Mouse (Mus musculus) myocyte (in vitro differentiated cells): Measurements from ENCODE around the gene Gm20388. TPM values are rescaled to one million over a fixed set of nuclear protein-coding genes. Genes with fewer than 3 reads are reported as not detected.

Experiments
- H3K27me3 ChIP-seq: one replicate; pipeline ENCODE4 v1.6.1; 2011; ENCODE audit not compliant: control insufficient read depth, insufficient read depth, insufficient read length
- H3K36me3 ChIP-seq: one replicate; pipeline ENCODE4 v1.6.1; 2011; ENCODE audit not compliant: control insufficient read depth, insufficient read depth
- H3K4me2 ChIP-seq: one replicate; pipeline ENCODE4 v1.6.1; 2011; ENCODE audit warnings: low read depth, control low read depth
- H3K4me3 ChIP-seq: one replicate; pipeline ENCODE4 v1.5.1; 2011; ENCODE audit warnings: mild to moderate bottlenecking, control low read depth, moderate library complexity
- H3K79me2 ChIP-seq: one replicate; pipeline ENCODE4 v1.6.1; 2011; ENCODE audit not compliant: control insufficient read depth, insufficient read depth
- H3ac ChIP-seq: one replicate; pipeline ENCODE4 v1.6.1; 2011; ENCODE audit not compliant: control insufficient read depth, insufficient read length
- CEBPB ChIP-seq: IDR thresholded peaks from 2 replicates; pipeline ENCODE4 v1.6.1; 2011; ENCODE audit warnings: mild to moderate bottlenecking, moderate library complexity; ENCODE audit not compliant: poor library complexity, insufficient read depth, severe bottlenecking
- E2F4 ChIP-seq: IDR thresholded peaks from one replicate; pipeline ENCODE4 v1.6.1; 2011; ENCODE audit warnings: mild to moderate bottlenecking, control low read depth, moderate library complexity; ENCODE audit not compliant: insufficient read depth
- MAX ChIP-seq: IDR thresholded peaks from one replicate; pipeline ENCODE4 v1.6.1; 2011; ENCODE audit warnings: low read depth, mild to moderate bottlenecking, control low read depth
- MYOD1 ChIP-seq, 3 experiments: IDR thresholded peaks; one replicate each; pipeline ENCODE4 v1.6.1; 2011; ENCODE audit warnings: control low read depth in 2 of 3, low read depth in 2 of 3, mild to moderate bottlenecking in 2 of 3, moderate library complexity in 1 of 3; ENCODE audit not compliant: insufficient read length in 2 of 3, control insufficient read depth in 1 of 3
- MYOG ChIP-seq, 3 experiments: IDR thresholded peaks; one replicate each; pipeline ENCODE4 v1.6.1; 2011; ENCODE audit warnings: control low read depth in 2 of 3, low read depth in 2 of 3, mild to moderate bottlenecking in 2 of 3; ENCODE audit not compliant: insufficient read length in 2 of 3, control insufficient read depth in 1 of 3, insufficient read depth in 1 of 3
- POLR2A ChIP-seq: IDR thresholded peaks from one replicate; pipeline ENCODE4 v1.6.1; 2011; ENCODE audit warnings: low read depth, mild to moderate bottlenecking, control low read depth, moderate library complexity; ENCODE audit not compliant: insufficient read length
- POLR2AphosphoS2 ChIP-seq: IDR thresholded peaks from one replicate; pipeline ENCODE4 v1.6.1; 2011; ENCODE audit warnings: low read depth, control low read depth; ENCODE audit not compliant: insufficient read length
- REST ChIP-seq: IDR thresholded peaks from one replicate; pipeline ENCODE4 v1.6.1; 2011; ENCODE audit warnings: mild to moderate bottlenecking, control low read depth, moderate library complexity; ENCODE audit not compliant: insufficient read depth, insufficient read length
- SRF ChIP-seq: IDR thresholded peaks from one replicate; pipeline ENCODE4 v1.6.1; 2011; ENCODE audit warnings: low read depth; ENCODE audit not compliant: control insufficient read depth, insufficient read length
- TCF12 ChIP-seq: IDR thresholded peaks from one replicate; pipeline ENCODE4 v1.6.1; 2011; ENCODE audit warnings: mild to moderate bottlenecking, control low read depth; ENCODE audit not compliant: poor library complexity, insufficient read depth, severe bottlenecking
- TCF3 ChIP-seq: IDR thresholded peaks from one replicate; pipeline ENCODE4 v1.6.1; 2011; ENCODE audit warnings: low read depth, control low read depth; ENCODE audit not compliant: insufficient read length
- USF1 ChIP-seq: IDR thresholded peaks from one replicate; pipeline ENCODE4 v1.6.1; 2011; ENCODE audit warnings: low read depth, mild to moderate bottlenecking, control low read depth, moderate library complexity
- polyA plus RNA-seq: library from polyadenylated mRNA; unstranded; fragments of >200 nt; fragmentation: generic; extraction: Trizol; gene quantifications from one replicate; pipeline ENCODE4 v1.2.1, GENCODE M21; 2012; ENCODE audit warnings: missing spikeins

Gene Gm20388
- polyA plus RNA-seq, 1 experiment, result 15.3 TPM

DNA sequence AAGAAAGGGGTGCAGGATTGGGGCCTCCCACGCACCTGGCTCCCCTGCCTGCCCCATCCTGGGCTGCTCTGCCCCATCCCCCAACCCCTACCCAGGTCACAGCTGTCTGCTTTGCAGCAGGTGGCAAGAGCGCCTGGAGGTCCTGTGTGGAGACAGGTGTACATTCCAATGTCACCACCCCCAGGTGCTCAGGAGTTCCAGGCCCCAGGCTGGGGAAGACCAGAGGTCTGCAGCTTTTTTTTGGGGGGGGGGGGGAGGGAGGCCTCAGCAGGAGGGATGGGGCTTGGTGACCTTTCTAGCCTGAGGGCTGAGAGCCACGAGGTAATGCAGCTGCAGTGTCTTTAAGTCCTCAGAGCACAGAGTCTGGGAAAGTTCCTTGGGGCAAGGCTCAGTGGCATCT lies 617.7 kb downstream of the Gm20388 start:
- H3K79me2 ChIP-seq, result peaks cover 5% of the 10 kb centered on the region
- H3K4me3 ChIP-seq, result no peak overlapping the region
- no peak overlapping the region for H3ac ChIP-seq
- no peak overlapping the region for H3K4me2 ChIP-seq
- no peaks in the 10 kb centered on the region for H3K27me3 ChIP-seq
- TF ChIP-seq E2F4 (no peak), MYOD1 (IDR thresholded peaks at IDR 0.05; ENCODE audit: control insufficient read depth in 1 of 3, insufficient read length in 2 of 3, low read depth in 2 of 3) (peak in 2 of 3 experiments; percentile 83 to 95), TCF12 (peak; percentile 95), TCF3 (peak; percentile 93), MYOG (IDR thresholded peaks at IDR 0.05; ENCODE audit: control insufficient read depth in 1 of 3, insufficient read depth in 1 of 3, insufficient read length in 2 of 3, low read depth in 2 of 3) (peak in 2 of 3 experiments; percentile 95), MAX (no peak), REST (no peak)
- H3K36me3 ChIP-seq, result no peaks in the 10 kb centered on the region

GRCm38 (mm10) chr8:120529226-120529625 lies 618.6 kb downstream of the Gm20388 start:
- Histone ChIP-seq H3K4me2 (no peak overlapping the region), H3K27me3 (no peaks in the 10 kb centered on the region), H3K36me3 (no peaks in the 10 kb centered on the region), H3ac (no peak overlapping the region), H3K4me3 (no peak overlapping the region), H3K79me2 (peaks cover 5% of the 10 kb centered on the region)
- TF ChIP-seq TCF3 (no peak), USF1 (no peak), REST (no peak), MYOD1 (IDR thresholded peaks at IDR 0.05; ENCODE audit: control insufficient read depth in 1 of 3, insufficient read length in 2 of 3, low read depth in 2 of 3) (peak in 1 of 3 experiments; percentile 21), TCF12 (no peak)

- Histone ChIP-seq H3K79me2 (no peaks in the 10 kb centered on the region), H3K27me3 (no peaks in the 10 kb centered on the region), H3K4me3 (no peak overlapping the region), H3K36me3 (no peaks in the 10 kb centered on the region), H3K4me2 (no peak overlapping the region), H3ac (no peak overlapping the region)
- no peak for TF ChIP-seq MAX
- TF ChIP-seq POLR2A, result no peak
- no peak for TF ChIP-seq CEBPB
- TF ChIP-seq TCF12, result no peak
- TF ChIP-seq USF1, result no peak
- no peak for TF ChIP-seq SRF
- no peak for TF ChIP-seq MYOD1 (IDR thresholded peaks at IDR 0.05; ENCODE audit: control insufficient read depth in 1 of 3, insufficient read length in 2 of 3, low read depth in 2 of 3)
Observed at GRCm38 (mm10) chr8:120530954-120531656, 620.5 kb downstream of the Gm20388 start.

DNA sequence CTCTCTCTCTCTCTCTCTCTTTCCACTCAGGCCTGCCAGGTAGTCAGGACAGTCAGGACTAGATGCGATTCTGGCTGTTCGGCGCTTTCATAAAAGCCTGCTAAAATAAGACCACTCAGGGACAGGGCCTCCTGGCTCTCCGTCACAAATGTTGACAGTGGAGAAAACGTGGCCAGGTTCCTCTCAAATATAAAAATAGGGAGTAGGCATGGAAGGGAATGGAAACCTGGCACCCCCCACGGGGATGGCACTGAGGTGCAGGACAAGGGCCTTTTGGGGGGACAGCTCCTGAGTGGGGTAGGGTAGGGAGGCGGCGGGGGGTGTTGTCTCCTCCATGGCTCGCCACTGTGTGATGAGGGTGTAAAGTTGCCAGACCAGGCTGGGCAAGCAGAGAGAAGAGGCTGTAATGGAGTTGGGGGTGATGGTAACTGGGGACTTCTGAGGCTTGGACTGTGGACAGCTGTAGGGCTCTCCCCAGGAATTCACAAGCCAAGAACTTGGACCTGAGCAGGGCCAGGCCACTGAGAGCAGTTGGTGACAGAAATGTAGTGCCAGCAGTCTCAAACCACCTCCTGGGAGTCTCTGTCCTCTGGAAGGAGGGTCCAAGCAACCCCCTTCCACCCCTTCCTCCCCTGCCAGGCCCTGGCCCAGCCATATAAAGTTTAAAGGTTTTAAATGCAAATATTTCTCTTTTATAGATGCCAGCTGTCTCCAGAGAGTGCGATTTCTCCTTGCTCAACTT lies 621.3 kb downstream of the Gm20388 start:
- Histone ChIP-seq H3K4me2 (peak overlapping the region; percentile 40), H3K27me3 (no peaks in the 10 kb centered on the region), H3K4me3 (no peak overlapping the region), H3K79me2 (no peaks in the 10 kb centered on the region), H3ac (no peak overlapping the region), H3K36me3 (no peaks in the 10 kb centered on the region)
- TF ChIP-seq MYOG (IDR thresholded peaks at IDR 0.05; ENCODE audit: control insufficient read depth in 1 of 3, insufficient read depth in 1 of 3, insufficient read length in 2 of 3, low read depth in 2 of 3) (peak in 1 of 3 experiments; percentile 60), POLR2A (no peak), TCF3 (no peak), REST (no peak), POLR2AphosphoS2 (no peak), E2F4 (no peak), MYOD1 (IDR thresholded peaks at IDR 0.05; ENCODE audit: control insufficient read depth in 1 of 3, insufficient read length in 2 of 3, low read depth in 2 of 3) (peak in 1 of 3 experiments; percentile 36)

GRCm38 (mm10) chr8:120532517-120533215 lies 622.0 kb downstream of the Gm20388 start:
- TF ChIP-seq CEBPB, result no peak
- TF ChIP-seq MYOD1 (IDR thresholded peaks at IDR 0.05; ENCODE audit: control insufficient read depth in 1 of 3, insufficient read length in 2 of 3, low read depth in 2 of 3), result peak in 2 of 3 experiments; percentile 18 to 51
- TF ChIP-seq MYOG (IDR thresholded peaks at IDR 0.05; ENCODE audit: control insufficient read depth in 1 of 3, insufficient read depth in 1 of 3, insufficient read length in 2 of 3, low read depth in 2 of 3), result peak in 1 of 3 experiments; percentile 49
- TF ChIP-seq TCF12, result no peak
- peak overlapping the region; percentile 40 for H3K4me2 ChIP-seq
- H3ac ChIP-seq, result no peak overlapping the region
- H3K4me3 ChIP-seq, result no peak overlapping the region
- no peaks in the 10 kb centered on the region for H3K27me3 ChIP-seq
- H3K36me3 ChIP-seq, result no peaks in the 10 kb centered on the region
- H3K79me2 ChIP-seq, result no peaks in the 10 kb centered on the region
